Mouse (Mus musculus): ENCODE measurements around the gene Fastk. TPM values are rescaled to one million over a fixed set of nuclear protein-coding genes. Genes with fewer than 3 reads are reported as not detected.

Fastk gene
- polyA plus RNA-seq, 1 experiment = 481 TPM

- WGBS = 27% methylated on average over 71 of the region's 77 CpGs
These were observed 29.1 kb upstream of the Fastk start for GRCm38 (mm10) chr5:24474025-24474722.

GRCm38 (mm10) chr5:24472884-24473619 lies 28.0 kb upstream of the Fastk start:
- 89% methylated on average over 7 of the region's 7 CpGs for WGBS
- TF ChIP-seq CTCF (IDR thresholded peaks at IDR 0.05; ENCODE audit: borderline replicate concordance, control insufficient read depth, extremely low read depth, insufficient read depth, low read length, poor library complexity) (no peak), POLR2A (IDR thresholded peaks at IDR 0.05; ENCODE audit: control insufficient read depth, extremely low read depth, insufficient read depth, low read length, poor library complexity) (no peak)
- DNase-seq = no peak
- Histone ChIP-seq H3K4me1 (replicated peaks; ENCODE audit: control insufficient read depth, insufficient read depth, low read length) (peaks cover 9% of the 10 kb centered on the region), H3K36me3 (ENCODE audit: control insufficient read depth, insufficient read depth, low read length) (peaks cover 4% of the 10 kb centered on the region; the same call in 1 of the 2 replicates), H3K27me3 (ENCODE audit: control insufficient read depth, insufficient read depth, low read length) (peaks cover 3% of the 10 kb centered on the region; the same call in 1 of the 2 replicates), H3K4me3 (ENCODE audit: control insufficient read depth, insufficient read depth, low read length) (no peak overlapping the region), H3K27ac (ENCODE audit: control insufficient read depth, insufficient read depth, low read length) (no peak overlapping the region)

More at GRCm38 (mm10) chr5:24474025-24474722, 29.1 kb upstream of the Fastk start:
- no peak for DNase-seq
- H3K4me1 ChIP-seq (replicated peaks; ENCODE audit: control insufficient read depth, insufficient read depth, low read length) = peaks cover 9% of the 10 kb centered on the region
- TF ChIP-seq CTCF (IDR thresholded peaks at IDR 0.05; ENCODE audit: borderline replicate concordance, control insufficient read depth, extremely low read depth, insufficient read depth, low read length, poor library complexity) (no peak), POLR2A (IDR thresholded peaks at IDR 0.05; ENCODE audit: control insufficient read depth, extremely low read depth, insufficient read depth, low read length, poor library complexity) (no peak)
- H3K4me3 ChIP-seq (ENCODE audit: control insufficient read depth, insufficient read depth, low read length) = peak overlapping the region; percentile 24
- H3K27me3 ChIP-seq (ENCODE audit: control insufficient read depth, insufficient read depth, low read length) = peaks cover 3% of the 10 kb centered on the region; the same call in 1 of the 2 replicates
- H3K36me3 ChIP-seq (ENCODE audit: control insufficient read depth, insufficient read depth, low read length) = peaks cover 11% of the 10 kb centered on the region
- H3K27ac ChIP-seq (ENCODE audit: control insufficient read depth, insufficient read depth, low read length) = no peak overlapping the region

GRCm38 (mm10) chr5:24470600-24470999 lies 25.5 kb upstream of the Fastk start:
- WGBS = 20% methylated on average over 5 of the region's 5 CpGs
- H3K27me3 ChIP-seq (ENCODE audit: control insufficient read depth, insufficient read depth, low read length) = peaks cover 3% of the 10 kb centered on the region; the same call in 1 of the 2 replicates
- DNase-seq = peak; percentile 81

GRCm38 (mm10) chr5:24466762-24467161 lies 21.7 kb upstream of the Fastk start:
- 95% methylated on average over 12 of the region's 12 CpGs for WGBS
- Histone ChIP-seq H3K27ac (ENCODE audit: control insufficient read depth, insufficient read depth, low read length) (no peak overlapping the region), H3K27me3 (ENCODE audit: control insufficient read depth, insufficient read depth, low read length) (no peaks in the 10 kb centered on the region), H3K36me3 (ENCODE audit: control insufficient read depth, insufficient read depth, low read length) (no peaks in the 10 kb centered on the region), H3K4me3 (ENCODE audit: control insufficient read depth, insufficient read depth, low read length) (no peak overlapping the region), H3K4me1 (replicated peaks; ENCODE audit: control insufficient read depth, insufficient read depth, low read length) (no peaks in the 10 kb centered on the region)
- DNase-seq = no peak
- TF ChIP-seq CTCF (IDR thresholded peaks at IDR 0.05; ENCODE audit: borderline replicate concordance, control insufficient read depth, extremely low read depth, insufficient read depth, low read length, poor library complexity) (no peak), POLR2A (IDR thresholded peaks at IDR 0.05; ENCODE audit: control insufficient read depth, extremely low read depth, insufficient read depth, low read length, poor library complexity) (no peak)

More at GRCm38 (mm10) chr5:24470600-24470999, 25.5 kb upstream of the Fastk start:
- Histone ChIP-seq H3K36me3 (ENCODE audit: control insufficient read depth, insufficient read depth, low read length) (no peaks in the 10 kb centered on the region), H3K4me1 (replicated peaks; ENCODE audit: control insufficient read depth, insufficient read depth, low read length) (peaks cover 9% of the 10 kb centered on the region), H3K4me3 (ENCODE audit: control insufficient read depth, insufficient read depth, low read length) (no peak overlapping the region), H3K27ac (ENCODE audit: control insufficient read depth, insufficient read depth, low read length) (no peak overlapping the region)
- no peak for TF ChIP-seq POLR2A (IDR thresholded peaks at IDR 0.05; ENCODE audit: control insufficient read depth, extremely low read depth, insufficient read depth, low read length, poor library complexity)
- peak; percentile 90 for TF ChIP-seq CTCF (IDR thresholded peaks at IDR 0.05; ENCODE audit: borderline replicate concordance, control insufficient read depth, extremely low read depth, insufficient read depth, low read length, poor library complexity)

GRCm38 (mm10) chr5:24455613-24456012 lies 10.5 kb upstream of the Fastk start:
- H3K27ac ChIP-seq (ENCODE audit: control insufficient read depth, insufficient read depth, low read length) = no peak overlapping the region
- no peaks in the 10 kb centered on the region for H3K36me3 ChIP-seq (ENCODE audit: control insufficient read depth, insufficient read depth, low read length)
- no peak for DNase-seq
- H3K4me1 ChIP-seq (replicated peaks; ENCODE audit: control insufficient read depth, insufficient read depth, low read length) = peaks cover 28% of the 10 kb centered on the region
- TF ChIP-seq CTCF (IDR thresholded peaks at IDR 0.05; ENCODE audit: borderline replicate concordance, control insufficient read depth, extremely low read depth, insufficient read depth, low read length, poor library complexity) (no peak), POLR2A (IDR thresholded peaks at IDR 0.05; ENCODE audit: control insufficient read depth, extremely low read depth, insufficient read depth, low read length, poor library complexity) (no peak)
- no peak overlapping the region for H3K4me3 ChIP-seq (ENCODE audit: control insufficient read depth, insufficient read depth, low read length)
- H3K27me3 ChIP-seq (ENCODE audit: control insufficient read depth, insufficient read depth, low read length) = no peaks in the 10 kb centered on the region
- WGBS = 87% methylated on average over 7 of the region's 7 CpGs

- Histone ChIP-seq H3K36me3 (ENCODE audit: control insufficient read depth, insufficient read depth, low read length) (no peaks in the 10 kb centered on the region), H3K27ac (ENCODE audit: control insufficient read depth, insufficient read depth, low read length) (no peak overlapping the region), H3K4me1 (replicated peaks; ENCODE audit: control insufficient read depth, insufficient read depth, low read length) (peaks cover 28% of the 10 kb centered on the region), H3K27me3 (ENCODE audit: control insufficient read depth, insufficient read depth, low read length) (no peaks in the 10 kb centered on the region), H3K4me3 (ENCODE audit: control insufficient read depth, insufficient read depth, low read length) (no peak overlapping the region)
- WGBS = 96% methylated on average over 3 of the region's 3 CpGs
- DNase-seq = no peak
- TF ChIP-seq POLR2A (IDR thresholded peaks at IDR 0.05; ENCODE audit: control insufficient read depth, extremely low read depth, insufficient read depth, low read length, poor library complexity) (no peak), CTCF (IDR thresholded peaks at IDR 0.05; ENCODE audit: borderline replicate concordance, control insufficient read depth, extremely low read depth, insufficient read depth, low read length, poor library complexity) (no peak)
These were observed 10.0 kb upstream of the Fastk start for GRCm38 (mm10) chr5:24455076-24455475.
